Mouse (Mus musculus) midbrain, postnatal 0 days (tissue): ENCODE data around the gene B3galt1. TPM values are rescaled to one million over a fixed set of nuclear protein-coding genes. Genes with fewer than 3 reads are reported as not detected.

ENCODE experiments used
- ATAC-seq: fragments of 200-750 bp; cut with Nextera tagmentation; 2 replicates; pipeline ENCODE4 v1.8.0; 2017; ENCODE audit warnings: moderate number of reproducible peaks, mild to moderate bottlenecking, moderate TSS enrichment, moderate library complexity; ENCODE audit not compliant: low FRiP score
- DNase-seq: peaks from one replicate; pipeline ENCODE4 v3.0.0-alpha.2; 2015; ENCODE audit warnings: low spot score
- H3K27ac ChIP-seq: fragments of 300-500 bp; sonication (generic); 2 replicates; pipeline ENCODE4 v1.5.1; 2014; ENCODE audit warnings: low read depth, mild to moderate bottlenecking, low read length, mixed read lengths
- H3K27me3 ChIP-seq: fragments of 300-500 bp; sonication (generic); 2 replicates; pipeline ENCODE4 v1.6.1; 2014; ENCODE audit warnings: low read length, control low read depth, mixed read lengths; ENCODE audit not compliant: insufficient read depth
- H3K36me3 ChIP-seq: fragments of 300-500 bp; sonication (generic); 2 replicates; pipeline ENCODE4 v1.6.1; 2014; ENCODE audit warnings: low read length, control low read depth, mixed read lengths; ENCODE audit not compliant: insufficient read depth
- H3K4me1 ChIP-seq: fragments of 300-500 bp; sonication (generic); 2 replicates; pipeline ENCODE4 v1.6.1; 2014; ENCODE audit warnings: mild to moderate bottlenecking, control low read depth, antibody characterized with exemption, low read length, mixed read lengths; ENCODE audit not compliant: insufficient read depth
- H3K4me2 ChIP-seq: fragments of 300-500 bp; sonication (generic); 2 replicates; pipeline ENCODE4 v1.6.1; 2014; ENCODE audit warnings: low read depth, mild to moderate bottlenecking, low read length, mixed read lengths; ENCODE audit not compliant: poor library complexity, severe bottlenecking
- H3K4me3 ChIP-seq: fragments of 300-500 bp; sonication (generic); 2 replicates; pipeline ENCODE4 v1.5.1; 2014; ENCODE audit warnings: low read depth, mild to moderate bottlenecking, low read length, moderate library complexity
- H3K9ac ChIP-seq: fragments of 300-500 bp; sonication (generic); replicated peaks from 2 replicates; pipeline ENCODE4 v1.6.1; 2014; ENCODE audit warnings: mild to moderate bottlenecking, low read length, moderate library complexity, mixed read lengths; ENCODE audit not compliant: poor library complexity, severe bottlenecking
- H3K9me3 ChIP-seq: fragments of 300-500 bp; sonication (generic); 2 replicates; pipeline ENCODE4 v1.6.1; 2016; ENCODE audit warnings: low read length, control low read depth
- CTCF ChIP-seq: IDR thresholded peaks from 2 replicates; pipeline ENCODE4 v1.5.1; 2016; ENCODE audit warnings: antibody characterized with exemption, mild to moderate bottlenecking
- WGBS: fragments of 180-500 bp; shearing (Covaris S2); extraction: QIAGEN DNeasy Blood & Tissue Kit; methylation state at CpG from one replicate; pipeline ENCODE4 v1.1.7; 2014; 5-methylcytosine and 5-hydroxymethylcytosine counted together
- microRNA-seq: library from miRNA; unstranded; fragments of <30 nt; microRNA quantifications from one replicate; pipeline ENCODE4, GENCODE M21; 2016; ENCODE audit warnings: borderline number of aligned reads
- polyA plus RNA-seq: library from polyadenylated mRNA; unstranded; fragments of >200 nt; fragmentation: Nextera tagmentation; extraction: Ambion mirVana; gene quantifications from 2 replicates; pipeline ENCODE4 v1.2.1, GENCODE M21; 2015
- total RNA-seq: library from RNA; depleted of rRNA; stranded (reverse); fragments of >200 nt; gene quantifications from 2 replicates; pipeline ENCODE4 v1.2.3, GENCODE M21; 2014; rRNA removed

The B3galt1 gene
- total and polyA plus RNA-seq, 2 experiments from 2014 or later: 18.0 to 50.4 TPM

DNA sequence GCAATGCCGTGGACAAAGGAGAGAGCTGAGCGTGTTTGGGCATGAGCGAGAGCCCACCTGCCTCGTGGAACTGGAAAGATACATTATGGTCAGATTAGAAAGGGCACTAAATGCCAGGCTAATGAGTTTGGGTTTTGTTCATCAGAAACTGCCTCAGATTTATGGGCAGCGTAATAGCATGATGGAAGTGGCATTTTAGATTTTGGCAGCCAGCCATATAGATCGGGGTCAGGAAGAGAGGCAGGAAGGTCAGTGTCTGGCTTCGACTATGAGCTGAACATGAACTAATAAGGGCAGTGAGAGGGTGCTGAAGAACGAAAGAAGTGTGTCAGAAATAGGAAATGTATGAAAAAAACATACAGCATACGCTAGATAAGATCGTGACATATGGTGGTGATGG is 605.6 kb downstream of the B3galt1 start:
- H3K9me3 ChIP-seq: no peaks in the 10 kb centered on the region
- no peak overlapping the region for H3K4me2 ChIP-seq
- DNase-seq: no peak
- no peak for TF ChIP-seq CTCF
- H3K4me1 ChIP-seq: no peaks in the 10 kb centered on the region
- no peaks in the 10 kb centered on the region for H3K27me3 ChIP-seq
- no peak overlapping the region for H3K4me3 ChIP-seq
- no peak overlapping the region for H3K9ac ChIP-seq
- no peak overlapping the region for H3K27ac ChIP-seq
- ATAC-seq: no peak
- 86% methylated on average over 10 of the region's 10 CpGs for WGBS
- H3K36me3 ChIP-seq: no peaks in the 10 kb centered on the region

Small RNAs within 50 kb of the gene (microRNA-seq; reads per million reads assigned to microRNA genes)
- gene Mir6335 (not detected), gene Mir7224 (4.7 reads per million, percentile 10 among the genes with 10 or more reads in this experiment)

Other genes with a start within 250 kb of the B3galt1 start
- gene Gm21830, start 152.1 kb upstream of the B3galt1 start, total RNA-seq: not detected in 2 replicates
- gene Gm21830, start 152.1 kb upstream of the B3galt1 start, polyA plus RNA-seq: not detected in 2 replicates
- gene Gm26727, start 132.7 kb upstream of the B3galt1 start, total RNA-seq: not detected in 2 replicates
- gene Gm26727, start 132.7 kb upstream of the B3galt1 start, polyA plus RNA-seq: not detected in 2 replicates
- gene Xirp2, start 119.9 kb upstream of the B3galt1 start, total RNA-seq: 0.11 TPM in 1 of 2 replicates, not detected in the other
- gene Xirp2, start 119.9 kb upstream of the B3galt1 start, polyA plus RNA-seq: 0.01 TPM in 2 replicates